Mouse (Mus musculus) ES-Bruce4 (cell line): ENCODE measurements around the gene Vegfd. TPM values are rescaled to one million over a fixed set of nuclear protein-coding genes. Genes with fewer than 3 reads are reported as not detected.

ENCODE experiments used
- H3K27ac ChIP-seq: 2 replicates; pipeline ENCODE4 v1.5.1; 2012; ENCODE audit warnings: low read length, inconsistent platforms; ENCODE audit not compliant: insufficient read depth
- H3K27me3 ChIP-seq: 2 replicates; pipeline ENCODE4 v1.6.1; 2012; ENCODE audit warnings: mild to moderate bottlenecking, low read length, inconsistent platforms; ENCODE audit not compliant: control insufficient read depth, poor library complexity, insufficient read depth, severe bottlenecking
- H3K36me3 ChIP-seq: 2 replicates; pipeline ENCODE4 v1.6.1; 2012; ENCODE audit warnings: inconsistent platforms, mild to moderate bottlenecking, low read length, moderate library complexity; ENCODE audit not compliant: control insufficient read depth, poor library complexity, insufficient read depth, severe bottlenecking
- H3K4me1 ChIP-seq: one replicate; pipeline ENCODE4 v1.8.1; 2011; ENCODE audit warnings: low read length; ENCODE audit not compliant: control insufficient read depth, insufficient read depth
- H3K4me3 ChIP-seq: 2 replicates; pipeline ENCODE4 v1.5.1; 2011; ENCODE audit warnings: low read depth, mild to moderate bottlenecking, low read length
- H3K9ac ChIP-seq: 2 replicates; pipeline ENCODE4 v1.6.1; 2012; ENCODE audit warnings: low read depth, mild to moderate bottlenecking, inconsistent platforms; ENCODE audit not compliant: poor library complexity, severe bottlenecking
- H3K9me3 ChIP-seq: replicated peaks from 2 replicates; pipeline ENCODE4 v1.6.1; 2012; ENCODE audit warnings: mild to moderate bottlenecking, low read length, inconsistent platforms; ENCODE audit not compliant: control insufficient read depth, poor library complexity, insufficient read depth, severe bottlenecking
- CTCF ChIP-seq: IDR thresholded peaks from one replicate; pipeline ENCODE4 v1.8.1; 2011; ENCODE audit warnings: low read depth, low read length
- EP300 ChIP-seq: IDR thresholded peaks from 2 replicates; pipeline ENCODE4 v1.6.1; 2011; ENCODE audit warnings: low read depth, low read length; ENCODE audit not compliant: insufficient read depth
- POLR2A ChIP-seq: IDR thresholded peaks from one replicate; pipeline ENCODE4 v1.8.1; 2011; ENCODE audit warnings: low read length; ENCODE audit not compliant: insufficient read depth
- polyA plus RNA-seq: library from polyadenylated mRNA; stranded (reverse); fragments of >200 nt; gene quantifications from 2 replicates; pipeline ENCODE4 v1.2.4, GENCODE M21; 2011; ENCODE audit warnings: low read depth; ENCODE audit not compliant: missing spikeins, insufficient read depth, insufficient read length

The Vegfd gene
- polyA plus RNA-seq, 1 experiment = 3.4 TPM

DNA sequence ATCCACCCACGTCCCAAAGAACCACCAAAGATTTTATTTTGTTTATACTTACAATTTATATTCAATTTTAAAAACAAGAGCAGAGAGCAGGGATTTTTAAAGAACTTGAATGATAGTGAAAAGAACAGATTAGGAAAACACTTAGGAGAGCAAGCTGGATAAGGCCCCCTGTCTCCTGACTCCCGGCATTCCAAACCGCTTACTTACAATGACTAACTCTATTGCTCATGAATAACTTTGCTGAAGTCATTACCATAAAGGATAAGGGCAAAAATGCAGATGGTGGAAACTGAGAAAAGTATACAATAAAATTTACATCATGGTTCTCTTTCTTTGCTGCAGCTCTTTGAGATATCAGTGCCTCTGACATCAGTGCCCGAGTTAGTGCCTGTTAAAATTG is 20.9 kb downstream of the Vegfd start:
- H3K27me3 ChIP-seq = no peaks in the 10 kb centered on the region
- no peaks in the 10 kb centered on the region for H3K36me3 ChIP-seq
- no peak overlapping the region for H3K27ac ChIP-seq
- no peak overlapping the region for H3K4me3 ChIP-seq
- TF ChIP-seq EP300 (no peak), POLR2A (no peak), CTCF (no peak)
- H3K4me1 ChIP-seq = no peaks in the 10 kb centered on the region
- no peaks in the 10 kb centered on the region for H3K9me3 ChIP-seq
- no peak overlapping the region for H3K9ac ChIP-seq

DNA sequence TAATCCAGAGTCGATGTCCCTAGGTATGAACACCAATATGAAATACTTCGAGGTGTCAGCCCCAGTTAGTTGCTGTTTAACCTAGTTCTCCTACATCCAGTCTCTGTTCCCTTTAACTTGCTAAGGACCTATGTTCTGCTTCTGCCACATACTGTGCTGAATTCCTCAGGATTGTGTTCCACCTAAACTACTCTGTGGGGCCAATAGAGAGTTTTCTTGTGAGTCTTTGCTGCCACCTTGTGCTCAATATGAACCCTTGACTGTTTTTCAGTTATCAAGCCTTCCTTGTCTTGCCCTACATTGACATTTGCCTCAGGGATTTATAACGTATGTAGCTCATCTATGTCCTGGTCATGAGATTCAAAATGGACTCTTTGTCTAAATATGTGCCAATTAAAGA is 25.3 kb downstream of the Vegfd start:
- H3K36me3 ChIP-seq = no peaks in the 10 kb centered on the region
- TF ChIP-seq POLR2A (no peak), CTCF (no peak), EP300 (no peak)
- H3K4me1 ChIP-seq = no peaks in the 10 kb centered on the region
- H3K9me3 ChIP-seq = no peaks in the 10 kb centered on the region
- no peaks in the 10 kb centered on the region for H3K27me3 ChIP-seq
- H3K4me3 ChIP-seq = no peak overlapping the region
- H3K9ac ChIP-seq = no peak overlapping the region
- H3K27ac ChIP-seq = no peak overlapping the region

- no peak overlapping the region for H3K9ac ChIP-seq
- H3K4me1 ChIP-seq = no peaks in the 10 kb centered on the region
- no peak for TF ChIP-seq EP300
- no peak for TF ChIP-seq POLR2A
- TF ChIP-seq CTCF = no peak
- H3K36me3 ChIP-seq = no peaks in the 10 kb centered on the region
- no peak overlapping the region for H3K27ac ChIP-seq
- no peaks in the 10 kb centered on the region for H3K9me3 ChIP-seq
- H3K4me3 ChIP-seq = no peak overlapping the region
- H3K27me3 ChIP-seq = no peaks in the 10 kb centered on the region
Measured at GRCm38 (mm10) chrX:164405080-164405649, 32.0 kb downstream of the Vegfd start.

DNA sequence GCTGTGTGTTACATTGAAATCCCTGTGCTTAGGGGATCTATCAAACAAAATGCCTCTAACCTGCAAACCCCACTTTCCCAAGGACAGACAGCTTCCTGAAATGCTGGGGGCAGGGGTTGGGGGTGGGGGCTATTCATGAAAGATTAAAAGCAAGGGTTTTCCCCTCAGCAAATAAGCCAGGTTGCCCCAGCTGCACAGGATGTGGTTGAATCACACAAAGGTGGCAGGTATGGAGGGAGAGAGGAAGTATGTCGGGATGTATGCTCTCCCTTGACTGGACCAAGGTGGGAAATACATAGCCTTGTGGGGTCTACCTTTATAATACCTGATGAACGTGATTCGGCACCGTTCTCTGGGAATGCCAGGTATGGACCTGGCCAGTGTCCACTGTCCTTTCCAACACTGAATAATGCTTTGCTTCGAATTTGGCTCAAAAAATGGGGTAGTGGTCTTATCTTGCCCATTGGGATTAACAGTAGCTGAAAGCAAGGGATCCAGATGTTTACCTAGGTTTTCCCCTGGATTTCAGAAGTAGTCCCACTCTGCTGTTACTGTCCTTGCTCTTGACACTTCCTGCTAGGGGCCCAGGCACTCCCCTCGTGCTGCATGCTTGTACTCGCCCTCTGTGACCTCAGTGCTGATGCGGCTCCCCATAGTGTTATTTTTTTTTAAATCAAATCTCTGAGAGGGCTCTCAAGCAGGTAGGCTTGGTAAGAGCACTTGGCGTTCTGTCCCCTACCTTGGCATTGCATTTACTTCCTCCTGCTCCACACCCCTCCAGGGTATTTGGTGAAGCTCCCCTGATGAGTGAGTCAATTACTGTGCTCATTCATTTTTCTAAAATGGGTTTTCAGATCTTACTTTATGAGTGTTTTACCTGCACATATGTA is 33.2 kb downstream of the Vegfd start:
- TF ChIP-seq CTCF (no peak), POLR2A (no peak), EP300 (no peak)
- Histone ChIP-seq H3K27me3 (no peaks in the 10 kb centered on the region), H3K27ac (no peak overlapping the region)

DNA sequence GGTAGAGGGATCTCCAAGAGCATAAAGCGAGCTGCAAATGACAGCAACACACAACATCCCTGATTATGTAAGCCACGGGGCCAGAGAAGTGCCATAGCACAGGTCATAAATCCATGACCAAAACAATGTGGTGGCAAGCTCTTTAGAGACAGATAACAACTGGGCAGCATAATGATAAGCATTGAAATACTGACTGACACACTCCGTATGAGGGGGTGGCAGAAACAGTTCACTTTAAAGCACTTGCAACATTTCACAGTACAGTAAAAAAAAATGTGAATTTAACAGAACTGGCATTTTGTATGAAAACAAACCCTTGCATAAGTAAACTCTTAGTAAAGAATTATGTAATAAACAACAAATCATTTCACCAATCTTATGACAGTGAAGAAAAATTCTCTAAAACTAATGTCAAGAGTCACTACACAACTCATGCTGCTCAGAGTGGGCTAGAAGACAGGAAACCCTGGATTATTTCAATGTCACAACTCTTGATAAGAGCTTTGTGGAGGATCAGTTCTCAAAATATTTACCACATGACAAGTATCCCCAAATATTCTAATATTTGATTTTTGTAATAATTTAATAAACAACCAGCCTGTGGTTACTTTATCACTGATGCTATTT is 35.2 kb downstream of the Vegfd start:
- TF ChIP-seq POLR2A (no peak), CTCF (no peak), EP300 (no peak)
- Histone ChIP-seq H3K27me3 (no peaks in the 10 kb centered on the region), H3K36me3 (no peaks in the 10 kb centered on the region), H3K9ac (no peak overlapping the region), H3K9me3 (no peaks in the 10 kb centered on the region), H3K27ac (no peak overlapping the region), H3K4me1 (no peaks in the 10 kb centered on the region), H3K4me3 (no peak overlapping the region)

More for the DNA sequence above, 33.2 kb downstream of the Vegfd start:
- H3K9me3 ChIP-seq = no peaks in the 10 kb centered on the region
- no peak overlapping the region for H3K4me3 ChIP-seq
- H3K36me3 ChIP-seq = no peaks in the 10 kb centered on the region
- no peak overlapping the region for H3K9ac ChIP-seq
- no peaks in the 10 kb centered on the region for H3K4me1 ChIP-seq

- TF ChIP-seq POLR2A (no peak), CTCF (no peak), EP300 (no peak)
- H3K4me1 ChIP-seq = no peaks in the 10 kb centered on the region
- H3K9me3 ChIP-seq = no peaks in the 10 kb centered on the region
- no peaks in the 10 kb centered on the region for H3K27me3 ChIP-seq
- no peaks in the 10 kb centered on the region for H3K36me3 ChIP-seq
- no peak overlapping the region for H3K9ac ChIP-seq
- H3K27ac ChIP-seq = no peak overlapping the region
- H3K4me3 ChIP-seq = no peak overlapping the region
Measured at GRCm38 (mm10) chrX:164410562-164410961, 37.4 kb downstream of the Vegfd start.
